Mouse (Mus musculus): ENCODE measurements at regions not wholly inside any gene's neighbourhood (a gene's known extent, or its start where the extent isn't known, plus 50 kb on each side); places are given as distances from the start of the nearest gene placed in this dataset.

DNA sequence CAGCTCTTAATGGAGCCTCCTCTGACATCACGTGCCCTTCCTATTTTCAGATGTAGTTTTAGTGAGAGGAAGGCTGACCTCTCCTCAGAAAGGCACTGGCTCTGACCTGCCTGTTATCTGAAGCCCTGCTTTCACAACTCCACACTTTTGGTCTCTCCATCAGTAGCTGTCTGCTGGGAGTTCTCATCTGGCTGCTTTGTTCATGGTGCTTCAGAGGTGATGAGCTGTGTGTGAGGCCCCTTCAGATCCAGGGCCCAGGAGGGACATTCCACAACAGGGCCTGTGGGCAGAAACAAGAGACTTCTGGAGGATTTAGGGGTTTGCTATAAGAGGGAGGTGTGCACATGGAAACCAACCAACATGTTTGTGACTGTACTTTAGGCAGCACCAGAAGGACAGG is 50.8 kb upstream of the Fhl2 start:
- in situ Hi-C loops (cut with MboI, MseI), result no loop called here

DNA sequence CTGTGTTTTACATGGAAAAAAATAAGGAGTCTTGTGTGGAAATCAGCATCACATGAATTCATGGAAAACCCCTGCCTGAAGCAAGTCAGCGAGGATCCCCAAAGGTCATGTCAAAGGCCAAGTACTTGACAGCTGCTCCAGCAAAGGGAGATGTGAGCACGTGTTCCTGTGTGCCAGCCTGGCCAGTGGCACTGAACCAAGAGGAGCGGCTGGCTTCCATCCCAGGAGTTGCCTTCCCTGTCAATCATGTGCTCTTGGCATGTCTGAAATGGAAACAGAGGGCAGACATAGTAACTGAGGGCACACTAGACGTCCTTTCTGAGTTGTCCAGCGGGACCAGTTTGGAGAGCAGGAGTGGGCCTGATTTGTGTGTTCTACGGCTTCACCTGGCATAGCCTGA is 53.5 kb upstream of the Fhl2 start:
- in situ Hi-C loops (cut with MboI, MseI), result loop anchor here (5.0 kb wide), 1 partner anchor 48 kb away; no protein-coding TSS in a partner anchor

DNA sequence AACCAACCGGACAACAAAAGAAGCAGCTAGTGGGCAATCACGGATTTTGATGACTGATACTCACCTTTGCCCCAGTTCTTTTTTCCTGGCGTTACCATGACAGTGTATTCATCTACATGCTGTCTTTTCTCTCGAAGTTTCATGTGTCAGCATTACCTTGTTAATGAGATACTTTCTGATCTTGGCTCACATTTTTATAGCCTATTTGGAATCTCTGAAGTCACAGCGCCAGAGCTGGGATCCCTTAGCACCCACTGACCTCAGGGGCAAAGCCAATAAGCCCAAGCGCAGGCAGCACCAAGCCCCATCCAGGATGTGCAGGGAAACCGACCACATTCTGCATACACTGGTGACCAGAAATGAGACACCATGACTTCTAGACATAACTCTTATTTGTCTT is 54.6 kb upstream of the Fhl2 start:
- in situ Hi-C loops (cut with MboI, MseI), result loop anchor here (5.0 kb wide), 1 partner anchor 49 kb away; no protein-coding TSS in a partner anchor

DNA sequence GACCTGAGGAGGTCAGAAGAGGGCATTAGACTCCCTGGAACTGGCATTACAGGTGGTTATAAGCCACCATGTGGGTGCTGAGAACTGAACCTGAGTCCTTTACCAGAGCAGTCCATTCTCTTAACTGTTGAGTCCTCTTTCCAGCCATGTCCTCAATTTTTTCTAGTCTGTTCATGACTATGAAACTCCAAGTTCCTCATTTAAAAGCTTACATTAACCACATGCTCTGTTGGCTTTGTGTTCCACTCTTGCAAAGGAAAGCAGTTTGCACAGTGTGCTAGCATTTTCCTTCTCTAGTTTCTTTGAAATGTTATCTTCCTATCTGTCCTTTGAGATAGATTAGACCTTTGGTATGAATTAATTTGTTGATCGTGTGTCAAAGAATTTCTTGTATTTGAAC is 57.3 kb upstream of the Fhl2 start:
- in situ Hi-C loops (cut with MboI, MseI), result loop anchor here (5.0 kb wide), 1 partner anchor 52 kb away; no protein-coding TSS in a partner anchor

DNA sequence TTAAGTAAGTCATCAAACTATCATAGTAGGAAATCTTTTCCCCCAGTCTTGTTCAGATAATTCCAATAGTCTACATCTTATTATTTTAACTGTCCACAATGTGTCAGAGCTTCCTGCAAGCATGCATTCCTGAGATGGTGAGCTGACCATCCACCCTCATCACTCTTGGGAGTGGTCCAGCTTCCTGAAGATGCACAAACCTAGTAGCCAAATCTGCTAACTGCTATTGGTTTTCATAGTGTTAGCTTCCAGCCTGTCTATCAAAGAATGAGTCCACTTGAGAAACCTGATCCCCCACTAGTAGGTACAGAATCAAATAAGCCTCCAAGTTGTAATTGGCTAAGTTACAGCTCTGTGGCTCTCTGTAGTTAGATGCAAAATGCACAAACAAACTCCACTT is 59.3 kb upstream of the Fhl2 start:
- in situ Hi-C loops (cut with MboI, MseI), result no loop called here

DNA sequence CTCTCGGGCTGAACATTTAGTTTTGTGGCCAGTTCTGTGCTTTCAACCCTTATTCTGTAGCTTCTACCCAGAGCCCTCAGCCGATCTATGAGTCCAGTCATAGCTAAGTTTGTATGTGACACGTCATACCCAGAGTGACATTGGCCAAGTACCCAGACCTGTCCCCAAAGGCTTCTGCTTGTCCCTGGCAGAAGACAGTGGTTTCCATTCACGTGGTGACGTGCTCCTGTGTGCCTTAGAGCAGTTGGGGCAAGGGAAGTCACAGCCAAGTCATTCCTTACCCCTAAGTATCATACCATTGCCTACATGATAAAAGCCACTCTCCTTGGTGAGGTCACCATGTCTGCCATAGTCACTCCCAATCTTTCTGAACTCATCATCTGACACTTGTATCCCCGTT is 61.1 kb upstream of the Fhl2 start:
- in situ Hi-C loops (cut with MboI, MseI), result no loop called here

DNA sequence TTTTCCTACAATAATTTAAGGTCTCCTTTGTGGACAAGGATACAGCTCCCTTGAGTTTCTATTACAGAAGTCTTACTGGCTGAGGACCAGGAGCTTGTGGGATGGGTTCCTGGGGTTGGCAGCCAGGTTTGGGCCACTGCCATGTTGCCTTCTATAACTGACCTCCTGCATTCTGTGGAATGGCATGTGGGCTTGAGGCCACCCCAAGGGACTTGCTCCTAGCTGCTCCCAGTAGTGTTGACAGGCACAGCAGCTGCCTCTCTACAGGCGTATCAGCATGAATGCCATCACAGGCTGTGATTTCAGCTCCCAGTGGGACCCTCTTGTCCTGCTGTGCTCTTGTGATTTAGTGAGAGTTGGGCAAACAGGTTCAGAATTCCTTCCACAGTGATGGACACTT is 63.1 kb upstream of the Fhl2 start:
- in situ Hi-C loops (cut with MboI, MseI), result no loop called here

DNA sequence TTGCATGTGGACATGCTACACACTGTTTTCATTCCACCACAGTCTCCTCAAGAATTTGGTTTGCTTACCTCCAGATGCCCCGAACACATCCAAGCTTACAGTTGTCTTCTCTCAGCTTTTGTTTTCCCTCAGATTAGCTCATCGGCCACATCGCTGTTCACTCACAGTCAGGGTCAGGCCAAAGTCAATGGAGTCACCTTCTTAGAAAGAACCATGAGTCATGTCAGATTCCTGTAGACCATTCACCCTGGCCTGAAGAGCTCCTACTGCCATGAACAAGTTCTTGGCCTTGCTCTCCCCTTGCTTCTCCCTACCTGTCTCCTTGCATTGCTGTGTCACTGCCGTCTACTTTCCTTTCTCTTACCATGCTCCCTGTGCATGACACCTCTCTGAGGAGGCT is 63.7 kb upstream of the Fhl2 start:
- in situ Hi-C loops (cut with MboI, MseI), result no loop called here

DNA sequence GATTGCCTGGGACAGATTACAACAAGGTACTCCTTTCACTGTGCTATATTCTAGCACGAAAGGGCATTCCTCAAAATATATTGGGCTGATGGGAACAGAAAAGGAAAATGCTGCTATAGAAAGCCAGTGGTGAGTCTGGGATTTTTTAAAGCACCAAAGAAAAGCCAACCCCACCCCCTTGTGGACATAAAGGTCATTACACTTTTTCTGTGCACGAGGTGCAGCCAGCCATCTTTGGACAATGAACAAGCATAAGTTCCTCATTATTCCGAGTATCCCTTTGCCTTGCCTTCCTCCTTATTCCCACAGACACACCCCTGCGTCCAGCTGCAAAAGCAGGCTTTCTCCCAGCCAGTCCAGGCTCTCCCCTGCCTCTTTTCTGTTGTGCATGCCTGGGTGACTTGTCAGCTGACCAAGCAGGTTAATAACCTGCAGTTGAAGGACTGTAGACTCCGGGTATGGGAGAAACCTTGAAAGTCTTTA is 67.7 kb upstream of the Fhl2 start:
- in situ Hi-C loops (cut with MboI, MseI), result no loop called here

DNA sequence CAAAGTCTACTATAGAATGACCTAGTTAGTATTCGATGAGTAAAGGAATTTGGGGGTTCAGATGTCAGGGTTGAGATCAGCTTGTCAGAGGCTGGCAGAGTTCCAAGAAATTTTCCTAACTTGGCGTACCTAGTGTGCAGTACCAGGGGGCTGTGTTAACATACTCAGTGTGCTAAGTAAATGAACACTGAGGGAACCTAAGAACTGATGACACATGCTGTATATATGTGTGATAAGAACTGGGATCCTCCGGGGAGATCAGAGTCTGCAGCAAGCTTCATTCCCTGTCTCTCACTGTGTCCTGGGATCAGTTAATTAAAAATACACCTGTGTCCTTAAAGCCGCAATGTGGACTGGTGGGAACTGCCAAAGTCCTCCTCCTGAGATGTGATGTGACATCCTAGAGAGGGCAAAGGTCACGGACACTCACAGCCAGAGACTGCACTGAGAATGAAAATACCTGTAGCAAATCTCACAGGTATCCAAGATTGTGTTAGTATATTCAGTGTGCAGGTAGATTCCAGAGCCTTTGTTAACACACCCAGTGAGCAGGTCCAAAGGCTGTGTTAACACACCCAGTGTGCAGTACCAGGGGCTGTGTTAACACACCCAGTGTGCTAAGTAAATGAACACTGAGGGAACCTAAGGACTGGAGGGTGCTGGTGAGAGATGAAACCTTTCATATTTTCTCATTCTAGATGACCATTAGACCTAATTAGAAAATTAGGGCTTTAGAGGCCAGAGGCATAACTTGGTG is 69.1 kb upstream of the Fhl2 start:
- in situ Hi-C loops (cut with MboI, MseI), result loop anchor here (5.0 kb wide), 1 partner anchor 129 kb away; no protein-coding TSS in a partner anchor

DNA sequence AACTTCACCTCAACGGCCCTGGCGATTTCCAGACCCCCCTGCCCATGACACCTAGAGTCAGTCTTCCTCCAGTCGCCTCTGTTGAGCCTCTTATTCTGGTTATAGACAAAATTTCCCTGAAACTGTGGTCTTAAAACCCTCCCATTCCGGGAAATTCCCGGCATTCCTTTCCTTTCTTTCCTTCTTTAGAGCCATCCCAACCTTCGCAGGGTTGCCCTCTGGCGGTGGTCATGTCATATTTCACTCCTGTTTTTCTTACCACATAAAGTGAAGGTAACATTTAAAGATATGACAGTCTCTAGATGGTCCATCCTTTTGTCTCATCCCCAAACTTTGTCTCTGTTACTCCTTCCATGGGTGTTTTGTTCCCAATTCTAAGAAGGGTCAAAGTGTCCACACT is 72.9 kb upstream of the Fhl2 start:
- in situ Hi-C loops (cut with MboI, MseI), result loop anchor here (5.0 kb wide), 1 partner anchor 132 kb away; no protein-coding TSS in a partner anchor

DNA sequence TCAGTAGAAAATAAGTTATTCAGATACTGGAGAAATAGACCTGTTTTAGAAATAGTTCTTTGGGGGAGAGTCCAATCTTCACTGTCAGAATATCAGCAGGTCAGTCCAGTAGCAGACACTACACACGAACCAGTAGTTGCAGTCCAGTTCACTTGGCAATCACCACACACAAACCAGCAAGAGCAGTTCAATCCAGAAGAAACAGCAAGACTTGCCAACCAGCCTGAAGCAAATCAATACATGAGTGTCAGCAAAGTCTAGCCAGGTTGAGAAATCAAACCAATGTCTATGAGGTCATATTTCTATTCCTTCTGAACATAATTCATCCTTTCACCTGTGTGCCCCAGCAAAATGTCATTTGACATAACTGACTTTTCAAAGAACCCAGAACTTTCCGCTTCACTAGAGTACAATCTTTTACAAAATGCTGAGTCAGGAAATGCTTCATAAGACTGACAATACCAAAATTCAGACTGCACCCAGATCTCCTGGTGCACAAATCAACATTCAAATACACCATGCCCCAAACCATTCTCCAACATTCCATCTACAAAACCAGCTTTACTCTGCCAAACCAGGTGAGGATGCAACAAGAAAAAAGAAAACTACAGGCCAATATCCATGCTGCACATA is 76.6 kb upstream of the Fhl2 start:
- in situ Hi-C loops (cut with MboI, MseI), result no loop called here

DNA sequence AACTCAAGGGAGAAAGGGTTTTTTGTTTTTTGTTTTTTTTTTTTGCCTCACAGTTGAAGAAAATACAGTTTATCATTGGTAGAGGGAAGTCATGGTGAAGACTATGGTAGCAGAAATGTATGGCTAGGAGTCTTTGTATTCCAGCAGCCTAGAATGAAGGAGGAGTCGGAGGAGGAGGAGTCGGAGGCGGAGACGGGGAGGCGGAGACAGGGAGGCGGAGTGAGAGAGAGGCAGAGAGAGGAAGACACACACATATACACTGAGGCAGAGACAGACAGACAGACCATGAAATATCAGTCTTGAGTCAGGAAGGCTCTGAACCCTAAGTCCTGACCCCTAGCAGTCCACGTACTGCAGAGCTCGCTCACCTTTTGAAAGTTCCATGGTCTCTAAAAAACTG is 95.0 kb upstream of the Fhl2 start:
- in situ Hi-C loops (cut with MboI, MseI), result loop anchor here (10.0 kb wide), 1 partner anchor 443 kb away; the partner anchor contains the start of gene 1500015O10Rik

DNA sequence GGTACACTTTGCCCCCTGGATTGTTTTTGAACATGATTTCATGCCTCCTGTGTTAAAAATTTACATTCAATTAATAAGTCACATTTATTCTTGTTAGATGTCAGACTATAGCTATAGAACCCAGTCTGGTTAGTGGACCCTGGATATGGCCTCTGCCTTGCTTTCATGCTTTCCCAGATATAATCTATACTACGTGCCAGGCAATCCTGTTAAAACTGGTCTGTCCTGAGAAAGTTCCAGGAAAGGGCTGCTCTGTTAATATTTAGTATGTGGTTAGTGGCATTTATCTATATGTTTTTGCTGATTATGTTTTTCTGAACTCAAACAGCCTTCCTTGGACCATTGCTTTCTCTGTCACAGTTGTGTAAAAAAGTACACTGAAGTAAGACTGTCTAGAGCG is 95.8 kb upstream of the Fhl2 start:
- in situ Hi-C loops (cut with MboI, MseI), result loop anchor here (10.0 kb wide), 1 partner anchor 442 kb away; the partner anchor contains the start of gene 1500015O10Rik

DNA sequence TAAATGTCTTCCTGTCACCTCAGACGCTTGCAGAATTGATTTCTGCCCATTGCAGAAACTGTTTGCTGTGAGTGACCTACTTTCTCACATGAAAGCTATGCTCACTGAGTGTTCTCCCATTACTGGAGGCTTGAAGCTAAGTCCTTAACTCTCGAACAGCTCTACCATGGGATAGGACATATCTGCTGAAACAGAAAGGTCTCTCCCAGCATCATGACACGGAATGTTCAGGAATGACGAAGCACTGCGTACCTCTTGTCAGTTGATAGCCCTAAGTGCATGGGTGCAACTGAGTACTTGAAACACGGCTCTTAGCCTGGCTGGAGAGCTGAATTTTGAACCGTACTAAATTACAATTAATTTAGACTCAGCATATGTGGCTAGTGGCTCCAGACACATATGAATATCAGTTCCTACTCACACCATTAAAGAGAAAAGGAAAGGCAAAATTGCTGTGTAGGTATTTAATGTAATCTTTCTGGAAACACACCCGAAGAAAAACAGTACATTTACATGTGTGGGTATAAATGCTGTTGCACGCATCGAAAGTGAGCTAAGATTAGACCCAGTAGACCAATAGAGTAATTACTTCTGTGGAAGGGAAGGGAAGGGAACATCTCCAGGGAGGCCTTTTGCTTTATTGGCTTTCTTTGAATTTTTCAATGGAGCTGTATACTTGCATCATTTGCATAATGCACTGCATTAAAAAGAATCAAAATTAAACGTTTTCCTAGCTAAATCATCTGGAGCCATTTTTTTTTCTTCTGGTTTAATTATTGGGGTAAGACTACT is 97.6 kb upstream of the Fhl2 start:
- in situ Hi-C loops (cut with MboI, MseI), result loop anchor here (10.0 kb wide), 1 partner anchor 440 kb away; the partner anchor contains the start of gene 1500015O10Rik

DNA sequence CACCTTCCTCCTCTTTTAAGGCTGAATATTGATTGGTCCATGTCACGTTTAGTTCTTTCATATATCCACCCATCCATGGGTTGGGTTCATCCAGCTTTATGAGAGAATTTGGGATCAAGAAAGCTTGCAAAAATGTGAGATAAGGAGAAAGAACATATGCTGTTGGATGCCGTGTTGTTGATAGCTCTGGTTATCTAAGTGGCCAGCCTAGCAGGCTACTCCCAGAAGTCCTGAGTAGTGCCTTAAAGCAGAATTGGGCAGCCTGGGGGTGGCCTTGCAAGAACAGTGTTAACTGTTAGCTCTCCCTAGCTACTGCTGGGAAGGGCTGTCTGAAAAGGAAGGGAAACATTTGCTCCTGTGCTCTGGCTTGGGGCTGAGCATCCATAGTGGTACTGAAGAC is 100.8 kb upstream of the Fhl2 start:
- in situ Hi-C loops (cut with MboI, MseI), result loop anchor here (10.0 kb wide), 1 partner anchor 437 kb away; the partner anchor contains the start of gene 1500015O10Rik

DNA sequence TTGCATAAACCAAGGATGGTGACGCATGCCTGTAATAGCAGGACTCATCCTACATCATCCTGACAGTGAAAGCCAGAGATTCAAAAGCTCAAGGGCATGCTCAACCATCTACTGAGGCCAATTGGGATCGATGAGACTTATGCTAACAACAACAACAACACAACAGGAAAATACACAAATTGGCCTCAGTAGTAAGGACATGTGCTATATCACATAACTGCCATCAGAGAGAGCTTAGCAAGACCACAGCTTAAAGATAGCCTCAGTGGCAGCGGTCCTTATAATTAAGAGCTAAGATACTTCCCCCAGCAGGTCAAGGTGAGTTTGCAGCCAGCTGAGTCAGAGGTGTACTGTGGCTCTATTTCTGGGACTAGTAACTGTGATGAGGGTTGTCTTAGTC is 102.0 kb upstream of the Fhl2 start:
- in situ Hi-C loops (cut with MboI, MseI), result loop anchor here (10.0 kb wide), 1 partner anchor 436 kb away; the partner anchor contains the start of gene 1500015O10Rik

DNA sequence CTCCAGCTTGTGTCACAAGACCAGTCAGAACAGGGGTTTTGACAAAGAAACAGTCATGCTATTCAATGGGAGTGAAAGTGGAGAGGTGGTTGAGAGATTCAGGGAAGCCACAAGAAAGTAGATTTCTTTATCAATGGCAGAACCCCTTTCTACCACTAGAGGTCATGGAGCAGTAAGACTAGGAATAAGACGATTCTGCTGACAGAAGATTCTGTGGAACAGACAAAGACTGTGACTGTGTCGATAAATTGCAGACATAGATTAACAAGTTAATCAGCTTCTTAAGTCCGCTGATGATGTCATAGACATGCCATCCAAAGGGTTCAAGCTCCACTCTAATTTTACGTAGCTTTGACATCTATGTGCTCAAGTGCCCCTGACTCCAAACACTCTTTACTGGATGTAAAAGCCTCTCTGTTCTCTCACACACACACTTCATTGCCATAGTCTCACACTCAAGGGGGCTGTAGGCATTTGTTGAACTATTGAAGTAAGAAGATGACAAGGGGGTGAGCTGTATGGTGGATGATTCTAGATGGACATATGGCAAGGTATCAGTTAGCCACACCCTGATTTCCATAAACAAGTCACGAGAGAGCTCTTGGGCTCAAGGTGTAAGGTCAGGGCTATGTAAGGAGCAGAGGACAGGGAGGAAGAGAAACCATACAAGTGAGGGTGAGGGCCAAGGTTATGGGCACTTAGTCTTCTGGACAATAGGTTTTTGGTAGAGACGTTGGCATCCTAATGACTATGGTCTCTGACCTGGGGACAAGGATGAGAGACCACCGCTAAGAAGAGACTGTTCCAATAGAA is 102.9 kb upstream of the Fhl2 start:
- in situ Hi-C loops (cut with MboI, MseI), result loop anchor here (10.0 kb wide), 1 partner anchor 435 kb away; the partner anchor contains the start of gene 1500015O10Rik

DNA sequence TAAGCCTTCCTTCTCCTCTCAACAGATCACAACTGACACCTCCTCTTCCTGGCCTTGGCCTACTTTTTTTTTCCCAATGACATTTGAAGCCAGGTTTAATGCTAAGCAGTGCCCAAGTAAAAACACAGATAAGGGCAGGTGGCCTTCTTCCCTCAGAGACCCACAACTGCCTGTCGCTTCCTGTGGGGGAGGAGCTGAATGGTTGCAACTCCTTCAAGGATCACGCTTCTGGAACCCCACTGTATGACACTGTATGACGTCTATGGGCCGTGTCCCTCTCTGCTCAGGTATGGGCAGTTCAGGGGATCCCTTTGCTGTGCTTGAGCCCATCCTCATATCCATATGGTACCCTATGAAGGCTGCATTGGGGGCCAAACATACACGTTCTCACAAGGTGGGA is 103.9 kb upstream of the Fhl2 start:
- in situ Hi-C loops (cut with MboI, MseI), result no loop called here

DNA sequence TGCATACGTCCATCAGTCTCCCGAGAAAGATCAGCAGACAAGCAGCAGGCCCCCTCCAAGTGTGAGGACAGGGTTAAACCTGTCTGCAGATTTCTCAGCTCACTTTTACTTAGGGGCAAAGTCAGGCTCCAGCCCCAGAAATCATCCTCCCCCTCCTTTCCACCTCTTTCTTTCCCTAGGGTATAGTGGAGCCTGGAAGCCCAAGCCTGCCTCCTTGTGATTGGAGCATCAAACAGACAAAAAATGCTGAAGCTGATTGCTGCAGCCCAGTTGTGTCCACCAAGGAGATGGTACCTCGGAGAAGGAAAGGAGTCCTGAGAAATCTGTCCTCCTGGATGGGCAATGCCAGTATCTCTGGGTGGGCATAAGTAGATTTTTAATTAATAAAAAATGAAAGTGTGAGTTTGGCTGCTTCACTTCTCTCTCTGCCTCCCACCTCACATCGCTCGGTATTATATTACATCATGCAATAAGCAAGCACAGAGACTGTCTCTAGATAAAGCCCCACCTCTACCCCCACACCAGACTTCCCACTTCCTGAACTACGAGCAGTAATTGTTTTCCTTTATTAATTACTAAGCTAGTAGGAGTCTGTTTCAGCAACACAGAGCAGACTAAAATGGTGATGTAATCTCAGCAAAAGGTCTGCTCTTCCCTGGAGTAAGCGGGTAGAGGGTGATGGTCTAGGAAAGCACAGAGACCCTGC is 105.2 kb upstream of the Fhl2 start:
- in situ Hi-C loops (cut with MboI, MseI), result no loop called here
